Mouse (Mus musculus) CD4-positive naive resting alpha-beta T cell, adult 76 days (primary cell): ENCODE data around the gene Lrif1. TPM values are rescaled to one million over a fixed set of nuclear protein-coding genes. Genes with fewer than 3 reads are reported as not detected.

Experiments used
- total RNA-seq: library from RNA; stranded (reverse); gene quantifications from one replicate; pipeline ENCODE4 v1.2.4, GENCODE M21; 2023

Gene Lrif1
- 53.2 TPM for total RNA-seq

GRCm38 (mm10) chr3:106684830-106685229, at the start of gene Lrif1:
Lrif1 (plus strand) TSS chr3:106684987.

Other genes with a start within 250 kb of the Lrif1 start
- 110 TPM for gene Dennd2d, start 202.6 kb upstream of the Lrif1 start, total RNA-seq
- 27.0 TPM for gene Dram2, start 137.2 kb upstream of the Lrif1 start, total RNA-seq
- 43.4 TPM for gene Cept1, start 137.2 kb upstream of the Lrif1 start, total RNA-seq
- 783 TPM for gene Cd53, start 105.2 kb downstream of the Lrif1 start, total RNA-seq
- not detected for gene Olfr266, start 141.3 kb downstream of the Lrif1 start, total RNA-seq